Mouse (Mus musculus): ENCODE results near the gene Fgfr1op2.
A peak's percentile ranks its signal among the peaks of the same experiment; 100 is the strongest.
"Not testable (repeated sequence)": the region's sequence is repeated elsewhere in the genome, so short reads cannot be mapped to it uniquely, and the experiment has no call there.

The Fgfr1op2 gene

GRCm38 (mm10) chr6:146576903-146577302, at the start of gene Fgfr1op2:
Gene Fgfr1op2, plus strand, starts transcription at chr6:146577203.
- DNase-seq: no peak

GRCm38 (mm10) chr6:146527537-146527936, 49.5 kb upstream of the Fgfr1op2 start:
- DNase-seq: no peak

- no peak for DNase-seq
Observed at GRCm38 (mm10) chr6:146530363-146530762, 46.6 kb upstream of the Fgfr1op2 start.

GRCm38 (mm10) chr6:146530769-146531168, 46.2 kb upstream of the Fgfr1op2 start:
- peak; percentile 26 to 53 for DNase-seq

- DNase-seq: no peak
Observed at GRCm38 (mm10) chr6:146533146-146533545, 43.9 kb upstream of the Fgfr1op2 start.

- DNase-seq: no peak
Observed at GRCm38 (mm10) chr6:146535501-146535900, 41.5 kb upstream of the Fgfr1op2 start.

GRCm38 (mm10) chr6:146537111-146537510, 39.9 kb upstream of the Fgfr1op2 start:
- DNase-seq: no peak

- DNase-seq: no peak
Observed at GRCm38 (mm10) chr6:146538071-146538470, 38.9 kb upstream of the Fgfr1op2 start.

GRCm38 (mm10) chr6:146538661-146539060, 38.3 kb upstream of the Fgfr1op2 start:
- DNase-seq: no peak

- DNase-seq: no peak
Observed at GRCm38 (mm10) chr6:146540386-146540785, 36.6 kb upstream of the Fgfr1op2 start.

- no peak for DNase-seq
Observed at GRCm38 (mm10) chr6:146544622-146545021, 32.4 kb upstream of the Fgfr1op2 start.

- DNase-seq: no peak
Observed at GRCm38 (mm10) chr6:146545289-146545865, 31.6 kb upstream of the Fgfr1op2 start.

- no peak for DNase-seq
Observed at GRCm38 (mm10) chr6:146550421-146550820, 26.6 kb upstream of the Fgfr1op2 start.

- no peak for DNase-seq
Observed at GRCm38 (mm10) chr6:146551326-146551725, 25.7 kb upstream of the Fgfr1op2 start.

- DNase-seq: not testable (repeated sequence)
Observed at GRCm38 (mm10) chr6:146562461-146562860, 14.5 kb upstream of the Fgfr1op2 start.

GRCm38 (mm10) chr6:146572073-146572472, 4.9 kb upstream of the Fgfr1op2 start:
- DNase-seq: no peak

GRCm38 (mm10) chr6:146577310-146578109, 507 bp downstream of the Fgfr1op2 start, which contains the start of gene Ints13:
Gene Ints13, minus strand, starts transcription at chr6:146577835.
- peak; percentile 96 to 97 for DNase-seq

GRCm38 (mm10) chr6:146578111-146578531, 1.1 kb downstream of the Fgfr1op2 start:
- DNase-seq: peak; percentile 74 to 77

- no peak for DNase-seq
Observed at GRCm38 (mm10) chr6:146578586-146578985, 1.6 kb downstream of the Fgfr1op2 start.

GRCm38 (mm10) chr6:146580381-146580926, 3.5 kb downstream of the Fgfr1op2 start:
- no peak for DNase-seq

GRCm38 (mm10) chr6:146583366-146584046, 6.5 kb downstream of the Fgfr1op2 start:
- no peak for DNase-seq

GRCm38 (mm10) chr6:146585134-146585533, 8.1 kb downstream of the Fgfr1op2 start:
- DNase-seq: no peak

- no peak for DNase-seq
Observed at GRCm38 (mm10) chr6:146602601-146603000, 25.6 kb downstream of the Fgfr1op2 start.
